ENCODE assay signal across 17 mouse cellular contexts in the genomic region with DNA sequence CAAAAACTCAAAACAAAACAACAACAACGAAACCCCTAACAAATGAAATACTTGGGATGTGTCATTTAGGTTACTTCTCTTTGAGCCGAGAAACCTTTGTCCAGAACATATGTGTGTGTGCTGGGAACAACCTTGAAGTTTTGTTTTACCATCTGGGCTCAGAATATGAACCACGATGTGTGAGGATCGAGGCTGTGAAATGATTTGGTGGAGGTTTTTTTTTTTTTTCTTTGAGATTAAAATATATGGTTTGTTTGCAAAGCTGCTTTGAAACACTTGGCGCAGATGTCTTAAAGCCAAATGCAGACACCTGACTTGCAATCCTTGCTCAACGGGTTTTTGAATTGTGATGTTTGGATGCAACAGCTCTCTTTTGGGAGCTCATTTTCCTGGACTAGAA.
"Had no signal": no experiment of that assay in that cellular context is flagged by ENCODE, and none has a peak within 500 bp of the region (broad histone marks: within the 10 kb centered on the region; RNA-seq: fewer than 3 reads in every experiment).

No protein-coding gene starts in this region.

- DNase-seq: forebrain, postnatal 0 days; gastrocnemius, postnatal 14 days; gastrocnemius, postnatal 36 days; heart, adult 18-20 months; heart, postnatal 10 days; heart, postnatal 36 days; kidney, adult 11 months; kidney, adult 2 months; kidney, adult 9 months; kidney, postnatal 14 days; kidney, postnatal 36 days; layer of hippocampus, adult 9-11 months; layer of hippocampus, postnatal 36 days; left cerebral cortex, postnatal 4 days had no signal

- ATAC-seq: forebrain, postnatal 0 days; hindbrain, embryonic 16.5 days; intestine, embryonic 16.5 days; liver, embryonic 12.5 days had no signal
